Mouse (Mus musculus) kidney, embryonic 14.5 days (tissue): Measurements from ENCODE around the gene Vmn1r183. TPM values are rescaled to one million over a fixed set of nuclear protein-coding genes. Genes with fewer than 3 reads are reported as not detected.

Experiments used
- ATAC-seq: fragments of 200-750 bp; cut with Nextera tagmentation; 2 replicates; pipeline ENCODE4 v1.8.0; 2017; ENCODE audit warnings: moderate number of reproducible peaks, mild to moderate bottlenecking, moderate TSS enrichment, moderate library complexity; ENCODE audit not compliant: low FRiP score, low TSS enrichment
- H3K27ac ChIP-seq: fragments of 300-500 bp; sonication (generic); 2 replicates; pipeline ENCODE4 v1.5.1; 2014; ENCODE audit warnings: low read depth, mild to moderate bottlenecking, low read length, moderate library complexity, mixed read lengths
- H3K27me3 ChIP-seq: fragments of 300-500 bp; sonication (generic); 2 replicates; pipeline ENCODE4 v1.6.1; 2014; ENCODE audit warnings: mild to moderate bottlenecking, low read length; ENCODE audit not compliant: control insufficient read depth, insufficient read depth
- H3K36me3 ChIP-seq: fragments of 300-500 bp; sonication (generic); 2 replicates; pipeline ENCODE4 v1.6.1; 2014; ENCODE audit warnings: low read length, mixed read lengths; ENCODE audit not compliant: control insufficient read depth, insufficient read depth
- H3K4me1 ChIP-seq: fragments of 300-500 bp; sonication (generic); 2 replicates; pipeline ENCODE4 v1.6.1; 2014; ENCODE audit warnings: low read length, mixed read lengths; ENCODE audit not compliant: control insufficient read depth, insufficient read depth
- H3K4me2 ChIP-seq: fragments of 300-500 bp; sonication (generic); replicated peaks from 2 replicates; pipeline ENCODE4 v1.6.1; 2014; ENCODE audit warnings: low read depth, mild to moderate bottlenecking, low read length
- H3K4me3 ChIP-seq: fragments of 300-500 bp; sonication (generic); 2 replicates; pipeline ENCODE4 v1.5.1; 2014; ENCODE audit warnings: mild to moderate bottlenecking, low read length
- H3K9ac ChIP-seq: fragments of 300-500 bp; sonication (generic); 2 replicates; pipeline ENCODE4 v1.6.1; 2014; ENCODE audit warnings: low read depth, mild to moderate bottlenecking, low read length, moderate library complexity
- H3K9me3 ChIP-seq: fragments of 300-500 bp; sonication (generic); 2 replicates; pipeline ENCODE4 v1.6.1; 2016; ENCODE audit warnings: low read length; ENCODE audit not compliant: control insufficient read depth
- WGBS: fragments of 180-500 bp; shearing (Covaris S2); extraction: QIAGEN DNeasy Blood & Tissue Kit; methylation state at CpG from one replicate; pipeline ENCODE4 v1.1.7; 2014; 5-methylcytosine and 5-hydroxymethylcytosine counted together
- polyA plus RNA-seq: library from polyadenylated mRNA; unstranded; fragments of >200 nt; fragmentation: Nextera tagmentation; extraction: Ambion mirVana; gene quantifications from 2 replicates; pipeline ENCODE4 v1.2.1, GENCODE M21; 2014

The Vmn1r183 gene
- polyA plus RNA-seq, 1 experiment from 2014 or later = not detected

GRCm38 (mm10) chr7:24110839-24111238 lies 57.8 kb downstream of the Vmn1r183 start:
- Histone ChIP-seq H3K4me2 (no peak overlapping the region), H3K9me3 (peaks cover 39% of the 10 kb centered on the region), H3K4me3 (no peak overlapping the region), H3K27me3 (no peaks in the 10 kb centered on the region), H3K9ac (no peak overlapping the region), H3K36me3 (peaks cover 29% of the 10 kb centered on the region), H3K27ac (no peak overlapping the region), H3K4me1 (no peaks in the 10 kb centered on the region)
- 95% methylated on average over 7 of the region's 7 CpGs for WGBS
- no peak for ATAC-seq

DNA sequence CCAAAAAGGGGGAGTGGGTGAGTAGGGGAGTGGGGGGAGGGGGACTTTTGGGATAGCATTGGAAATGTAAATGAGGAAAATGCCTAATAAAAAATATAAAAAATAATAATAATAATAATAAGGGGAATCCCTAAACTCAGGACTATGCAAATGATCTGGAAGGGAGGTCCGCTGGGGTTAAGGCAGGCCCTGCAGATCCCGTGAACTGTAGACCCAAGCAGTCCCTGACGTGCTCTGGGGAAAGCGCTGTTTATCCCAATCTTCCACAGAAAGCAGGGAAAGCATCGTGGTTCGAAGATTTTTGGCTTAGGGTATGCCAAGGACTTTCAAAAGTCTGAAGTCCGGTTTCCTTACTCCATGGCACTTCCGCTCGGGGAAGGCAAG lies 58.7 kb downstream of the Vmn1r183 start:
- H3K4me2 ChIP-seq = peak overlapping the region; percentile 72
- 6% methylated on average over 9 of the region's 9 CpGs for WGBS
- no peaks in the 10 kb centered on the region for H3K4me1 ChIP-seq
- no peaks in the 10 kb centered on the region for H3K27me3 ChIP-seq
- ATAC-seq = peak; percentile 76; the same call in 1 of the 2 replicates
- peaks cover 30% of the 10 kb centered on the region for H3K9me3 ChIP-seq
- peak overlapping the region; percentile 75; the same call in 1 of the 2 replicates for H3K9ac ChIP-seq
- no peak overlapping the region; the same call in 1 of the 2 replicates for H3K27ac ChIP-seq
- peak overlapping the region; percentile 63 for H3K4me3 ChIP-seq
- H3K36me3 ChIP-seq = peaks cover 20% of the 10 kb centered on the region

DNA sequence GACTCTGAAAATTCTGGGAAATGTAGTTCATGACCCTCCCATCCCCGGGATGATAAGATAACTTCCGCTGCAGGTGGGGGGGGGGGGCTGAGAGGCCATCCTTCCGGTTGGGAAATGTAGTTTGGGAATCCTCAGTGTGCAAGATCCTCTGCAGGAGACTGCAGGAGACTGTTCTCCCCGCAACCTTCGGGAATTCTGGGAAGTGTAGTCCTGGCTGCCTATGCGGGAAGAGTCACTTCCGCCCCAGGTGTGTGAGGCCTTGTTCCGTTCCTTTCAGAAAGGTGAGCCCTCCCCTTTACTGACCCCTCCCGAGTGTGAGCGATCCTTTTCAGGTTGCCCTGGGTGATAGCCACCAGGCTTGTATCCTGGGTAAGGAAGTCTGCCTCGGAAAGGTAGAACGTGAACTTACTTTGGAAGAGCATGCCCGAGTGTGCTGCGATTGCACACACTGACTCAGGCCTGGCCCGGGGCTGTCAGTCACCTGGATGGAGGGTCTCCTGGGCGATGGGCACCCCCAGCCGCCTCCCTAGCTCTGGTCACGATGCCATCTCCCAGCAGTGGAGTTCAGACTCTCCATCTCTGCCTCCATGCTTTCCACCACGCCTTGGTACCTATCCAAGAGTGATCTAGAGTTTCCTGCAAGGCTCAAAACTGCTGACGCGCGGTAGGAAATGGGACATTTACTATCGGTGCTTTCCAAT lies 59.3 kb downstream of the Vmn1r183 start, which contains the start of gene Zfp112:
TSS of gene Zfp112 (plus strand) at position 159 of the 701 bp plus-strand sequence.
- WGBS = 2% methylated on average over 23 of the region's 23 CpGs
- Histone ChIP-seq H3K27me3 (no peaks in the 10 kb centered on the region), H3K36me3 (peaks cover 14% of the 10 kb centered on the region; the same call in 1 of the 2 replicates), H3K4me2 (peak within 1 kb of the TSS; percentile 72), H3K27ac (peak within 1 kb of the TSS; percentile 75), H3K9me3 (peaks cover 24% of the 10 kb centered on the region), H3K4me1 (no peaks in the 10 kb centered on the region), H3K4me3 (peak within 1 kb of the TSS; percentile 63), H3K9ac (peak within 1 kb of the TSS; percentile 75)
- ATAC-seq = peak; percentile 96

DNA sequence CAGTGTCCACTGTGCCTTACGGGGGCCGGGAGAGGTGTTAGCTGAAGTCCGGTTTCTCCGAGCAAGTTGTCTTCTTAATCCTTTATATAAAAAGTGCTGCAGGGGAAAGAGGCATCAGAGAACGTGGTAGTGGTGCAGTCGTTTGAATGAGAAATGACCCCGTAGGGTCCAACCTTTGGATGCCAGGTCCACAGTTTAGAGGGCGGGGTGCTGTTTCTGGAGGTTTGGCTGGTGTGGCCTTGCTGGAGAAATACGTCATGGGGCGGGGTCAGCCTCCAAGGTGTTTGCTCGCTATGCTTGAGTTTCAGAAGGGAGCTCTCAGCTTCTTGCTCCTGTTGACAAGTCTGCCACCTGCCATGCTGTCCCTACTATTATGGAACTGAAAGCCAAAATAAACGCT lies 59.9 kb downstream of the Vmn1r183 start:
- Histone ChIP-seq H3K9me3 (peaks cover 17% of the 10 kb centered on the region), H3K4me2 (peak overlapping the region; percentile 72), H3K27ac (peak overlapping the region; percentile 75; the same call in 1 of the 2 replicates), H3K27me3 (no peaks in the 10 kb centered on the region), H3K36me3 (peaks cover 7% of the 10 kb centered on the region; the same call in 1 of the 2 replicates), H3K4me3 (peak overlapping the region; percentile 63), H3K9ac (peak overlapping the region; percentile 75), H3K4me1 (no peaks in the 10 kb centered on the region)
- peak; percentile 33; the same call in 1 of the 2 replicates for ATAC-seq
- WGBS = 10% methylated on average over 12 of the region's 12 CpGs

Other genes starting within 250 kb of the Vmn1r183 start
- gene Vmn1r175, start 242.6 kb upstream of the Vmn1r183 start, polyA plus RNA-seq = not detected in 2 replicates
- not detected in 2 replicates for gene Vmn1r176, start 215.9 kb upstream of the Vmn1r183 start, polyA plus RNA-seq
- gene Vmn1r177, start 186.8 kb upstream of the Vmn1r183 start, polyA plus RNA-seq = not detected in 2 replicates
- gene Vmn1r178, start 161.2 kb upstream of the Vmn1r183 start, polyA plus RNA-seq = not detected in 2 replicates
- gene Vmn1r179, start 126.3 kb upstream of the Vmn1r183 start, polyA plus RNA-seq = not detected in 2 replicates
- gene Vmn1r180, start 102.6 kb upstream of the Vmn1r183 start, polyA plus RNA-seq = not detected in 2 replicates
- not detected in 2 replicates for gene Vmn1r181, start 78.6 kb upstream of the Vmn1r183 start, polyA plus RNA-seq
- gene V1rd19, start 51.6 kb upstream of the Vmn1r183 start, polyA plus RNA-seq = not detected in 2 replicates
- 17.1 and 24.5 TPM in 2 replicates for gene Zfp180, start 28.7 kb downstream of the Vmn1r183 start, polyA plus RNA-seq
- 4.0 and 5.3 TPM in 2 replicates for gene Zfp112, start 59.1 kb downstream of the Vmn1r183 start, polyA plus RNA-seq
- 14.8 and 16.8 TPM in 2 replicates for gene Zfp235, start 80.9 kb downstream of the Vmn1r183 start, polyA plus RNA-seq
- 4.1 and 6.1 TPM in 2 replicates for gene Zfp114, start 121.8 kb downstream of the Vmn1r183 start, polyA plus RNA-seq
- gene Zfp111, start 158.2 kb downstream of the Vmn1r183 start, polyA plus RNA-seq = 6.8 and 12.0 TPM in 2 replicates
- 1.7 and 5.0 TPM in 2 replicates for gene Zfp109, start 184.3 kb downstream of the Vmn1r183 start, polyA plus RNA-seq
- 1.6 and 3.5 TPM in 2 replicates for gene Zfp108, start 201.5 kb downstream of the Vmn1r183 start, polyA plus RNA-seq
- gene Zfp93, start 217.2 kb downstream of the Vmn1r183 start, polyA plus RNA-seq = 6.3 and 11.8 TPM in 2 replicates
- gene Zfp61, start 248.0 kb downstream of the Vmn1r183 start, polyA plus RNA-seq = 31.3 and 39.5 TPM in 2 replicates